Mouse (Mus musculus): ENCODE results near the gene Pla2g5.

The Pla2g5 gene

GRCm38 (mm10) chr4:138796513-138797216 lies 66.6 kb downstream of the Pla2g5 start:
- no peak for DNase-seq (ENCODE audit: low spot score)

DNA sequence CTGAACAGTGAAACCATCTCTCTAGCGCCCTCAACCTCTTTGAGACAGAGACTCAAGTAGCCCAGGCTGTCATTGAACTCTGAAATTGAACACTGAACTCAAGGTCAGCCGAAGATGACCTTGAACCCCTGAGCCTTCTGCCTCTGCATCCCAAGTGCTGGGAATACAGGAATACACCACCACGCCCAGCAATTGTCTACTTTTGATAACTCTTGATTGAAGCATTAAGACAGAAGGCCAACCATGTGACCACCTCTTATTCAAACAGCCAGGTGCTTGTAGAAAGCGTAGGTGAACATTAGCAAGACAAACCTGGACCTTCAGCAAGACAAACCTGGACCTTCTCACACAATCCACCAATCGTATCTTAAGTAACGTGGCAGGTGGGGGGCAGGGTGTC lies 68.9 kb downstream of the Pla2g5 start:
- DNase-seq (ENCODE audit: low spot score): no peak

GRCm38 (mm10) chr4:138793276-138793675 lies 70.0 kb downstream of the Pla2g5 start:
- DNase-seq (ENCODE audit: low spot score): no peak

GRCm38 (mm10) chr4:138792599-138792998 lies 70.7 kb downstream of the Pla2g5 start:
- DNase-seq (ENCODE audit: low spot score): peak; percentile 29

- DNase-seq (ENCODE audit: low spot score): no peak
Observed at GRCm38 (mm10) chr4:138791452-138791851, 71.8 kb downstream of the Pla2g5 start.

- no peak for DNase-seq (ENCODE audit: low spot score)
Observed at GRCm38 (mm10) chr4:138788381-138788780, 74.9 kb downstream of the Pla2g5 start.

DNA sequence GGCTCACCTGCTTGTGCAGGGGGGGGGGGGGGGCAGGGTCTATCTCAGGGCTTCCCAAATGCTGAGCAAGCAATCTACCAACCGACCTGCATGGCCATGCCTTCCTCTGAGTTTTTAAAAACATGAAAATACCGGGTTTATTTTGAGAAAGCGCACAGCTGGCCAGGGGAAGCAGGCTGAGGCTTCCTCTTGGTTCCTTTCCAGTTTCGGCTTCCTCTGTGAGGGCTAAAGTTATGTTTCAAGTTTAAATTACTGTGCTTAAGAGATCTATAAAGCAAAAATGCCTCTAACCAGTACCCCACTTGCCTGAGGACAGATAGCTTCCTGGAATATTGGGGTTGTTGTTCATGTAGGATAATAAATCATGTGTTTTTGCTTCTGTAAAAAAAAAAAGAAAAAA lies 77.1 kb downstream of the Pla2g5 start:
- DNase-seq (ENCODE audit: low spot score): no peak

DNA sequence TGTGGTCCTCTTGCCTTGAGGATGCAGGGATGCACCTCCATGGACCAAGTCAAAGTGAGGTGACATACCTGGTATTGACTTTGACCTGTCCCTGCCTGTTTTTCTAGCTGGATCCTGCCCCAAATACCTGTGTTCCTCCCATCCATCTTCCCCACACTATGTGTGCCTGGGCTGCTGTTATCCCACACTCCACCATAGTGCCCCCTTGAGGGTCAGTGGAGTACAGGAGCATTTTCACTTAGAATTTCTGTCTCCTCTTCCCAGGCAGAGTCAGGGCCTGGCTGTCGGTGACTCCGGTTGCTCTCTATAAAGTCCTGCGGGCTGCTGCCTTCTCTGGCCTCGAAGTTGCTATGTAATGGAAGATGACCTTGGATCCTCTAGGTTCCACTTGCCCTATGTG lies 77.6 kb downstream of the Pla2g5 start:
- no peak for DNase-seq (ENCODE audit: low spot score)

DNA sequence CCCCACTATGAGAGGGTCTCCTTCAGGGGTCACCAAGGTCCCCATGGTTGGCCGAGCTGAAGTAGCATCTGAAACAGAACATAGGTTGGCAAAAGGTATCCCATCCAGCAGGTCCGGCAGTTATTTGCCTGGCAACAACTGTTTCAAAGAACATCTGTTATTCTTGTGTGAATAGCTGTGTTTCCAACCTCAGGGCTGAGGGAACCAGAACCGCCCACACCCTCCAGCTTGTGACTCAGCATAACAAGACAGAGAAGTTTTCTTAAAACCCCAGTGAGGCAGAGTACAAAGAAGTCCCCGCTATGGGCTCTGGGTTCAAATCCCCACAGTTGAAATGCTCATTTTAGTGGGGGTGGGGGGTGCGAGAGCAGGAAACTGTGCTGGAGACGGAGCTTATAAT lies 81.2 kb downstream of the Pla2g5 start:
- no peak for DNase-seq (ENCODE audit: low spot score)

- DNase-seq (ENCODE audit: low spot score): no peak
Observed at GRCm38 (mm10) chr4:138780300-138780699, 83.0 kb downstream of the Pla2g5 start.

GRCm38 (mm10) chr4:138777417-138778407 lies 85.6 kb downstream of the Pla2g5 start:
- no peak for DNase-seq (ENCODE audit: low spot score)

DNA sequence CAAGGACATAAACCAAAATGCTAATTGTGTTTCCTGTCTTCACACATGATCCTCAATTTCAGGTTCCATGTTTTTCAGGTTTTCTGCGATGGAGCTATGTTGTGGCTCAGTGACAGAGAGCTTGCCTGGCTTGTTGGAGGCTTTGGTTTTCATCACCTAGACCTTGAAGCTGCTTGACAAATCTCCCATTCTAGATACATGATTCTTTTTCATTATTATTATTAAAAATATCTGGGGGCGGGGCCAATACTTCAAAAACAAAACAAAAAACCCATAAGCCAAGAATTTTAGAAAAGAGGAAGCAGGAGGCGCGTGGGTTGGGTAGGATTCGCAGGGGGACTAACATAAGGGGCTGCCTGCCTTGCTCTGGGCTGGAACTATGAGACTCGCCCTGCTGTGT lies 87.8 kb downstream of the Pla2g5 start, which contains the start of gene Pla2g2d:
TSS of gene Pla2g2d (plus strand) at position 301 of the 400 bp plus-strand sequence.
- DNase-seq (ENCODE audit: low spot score): no peak

DNA sequence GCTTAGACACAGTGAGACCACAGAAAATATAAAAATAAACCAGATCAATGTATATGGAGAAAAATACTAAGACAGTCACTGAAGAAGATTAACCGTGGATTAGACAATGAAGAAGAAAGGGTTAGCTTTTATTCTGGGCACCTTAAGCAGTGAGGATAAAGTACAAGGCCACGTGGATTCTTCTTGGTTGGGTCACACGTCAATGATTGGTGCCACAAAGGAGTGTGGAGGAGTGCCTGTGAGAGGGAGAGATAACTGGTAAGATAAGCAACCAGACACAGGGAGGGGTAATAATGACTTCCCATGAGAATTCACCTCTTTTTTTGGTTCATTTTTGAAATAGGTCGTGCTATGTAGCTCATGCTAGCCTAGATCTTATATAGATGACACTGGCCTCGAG lies 90.9 kb downstream of the Pla2g5 start:
- no peak for DNase-seq (ENCODE audit: low spot score)

DNA sequence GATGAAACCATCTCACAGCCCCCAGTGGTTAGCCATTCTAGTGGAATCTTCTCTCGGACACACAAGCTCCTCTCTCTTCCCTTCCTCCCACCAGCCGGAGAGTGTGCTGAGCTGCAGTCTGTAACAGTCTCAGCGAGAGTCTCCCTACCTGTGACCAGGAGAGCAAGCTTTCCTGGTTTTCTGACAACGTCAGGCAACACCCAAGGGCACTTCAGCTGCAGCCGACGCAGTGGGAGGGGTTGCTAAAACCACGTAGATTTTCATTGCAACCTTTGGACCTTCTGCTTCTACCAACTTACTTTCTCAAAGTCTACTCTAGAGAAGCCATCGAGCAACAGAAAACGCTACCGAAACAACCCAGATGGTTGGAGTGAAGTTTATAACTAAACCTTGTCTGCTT lies 91.3 kb downstream of the Pla2g5 start:
- DNase-seq (ENCODE audit: low spot score): no peak

- DNase-seq (ENCODE audit: low spot score): no peak
Observed at GRCm38 (mm10) chr4:138762266-138762665, 101.0 kb downstream of the Pla2g5 start.

- no peak for DNase-seq (ENCODE audit: low spot score)
Observed at GRCm38 (mm10) chr4:138757416-138757815, 105.9 kb downstream of the Pla2g5 start, which contains the start of gene Pla2g2f. TSS of gene Pla2g2f (minus strand) at chr4:138757626.

GRCm38 (mm10) chr4:138755983-138756382 lies 107.3 kb downstream of the Pla2g5 start:
- DNase-seq (ENCODE audit: low spot score): no peak

DNA sequence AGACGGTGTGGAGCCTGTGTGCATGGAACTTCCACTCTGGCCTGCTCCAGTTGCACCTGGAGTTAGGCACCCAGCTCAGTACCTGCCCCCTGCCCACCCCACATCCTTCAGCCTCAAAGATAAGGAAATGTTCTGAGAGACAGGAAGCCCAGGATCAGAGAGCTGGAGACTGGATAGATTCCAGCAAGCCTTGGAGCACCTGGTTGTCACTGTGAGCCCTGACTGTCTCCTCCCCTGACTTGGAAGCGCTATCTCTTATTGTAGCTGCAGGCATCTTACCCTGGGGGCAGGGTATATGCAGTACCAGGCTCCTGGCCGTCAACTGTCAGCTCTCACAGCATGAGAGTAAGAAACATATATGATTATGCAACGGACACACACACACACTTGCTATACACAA lies 107.8 kb downstream of the Pla2g5 start:
- no peak for DNase-seq (ENCODE audit: low spot score)

GRCm38 (mm10) chr4:138754432-138754831 lies 108.8 kb downstream of the Pla2g5 start:
- no peak for DNase-seq (ENCODE audit: low spot score)

DNA sequence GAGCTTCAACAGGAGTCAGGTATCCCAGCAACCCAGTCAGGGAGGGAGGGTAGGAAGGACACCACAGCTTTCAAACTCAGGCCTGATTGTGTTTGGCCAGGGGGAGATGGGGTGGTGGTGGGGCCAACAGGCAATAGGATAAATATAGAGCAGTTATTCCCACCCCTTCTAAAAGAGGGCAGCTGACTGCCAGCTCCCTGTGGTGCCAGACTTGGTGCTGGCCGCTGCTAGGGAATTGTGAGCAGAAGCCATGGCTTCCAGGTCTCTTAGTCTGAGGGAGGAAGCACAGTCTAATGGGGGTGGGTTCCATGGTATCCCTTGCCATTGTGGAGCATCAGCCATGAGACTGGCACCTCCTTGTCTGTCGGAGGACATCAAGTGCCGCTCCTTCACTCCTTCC lies 109.7 kb downstream of the Pla2g5 start:
- no peak for DNase-seq (ENCODE audit: low spot score)

DNA sequence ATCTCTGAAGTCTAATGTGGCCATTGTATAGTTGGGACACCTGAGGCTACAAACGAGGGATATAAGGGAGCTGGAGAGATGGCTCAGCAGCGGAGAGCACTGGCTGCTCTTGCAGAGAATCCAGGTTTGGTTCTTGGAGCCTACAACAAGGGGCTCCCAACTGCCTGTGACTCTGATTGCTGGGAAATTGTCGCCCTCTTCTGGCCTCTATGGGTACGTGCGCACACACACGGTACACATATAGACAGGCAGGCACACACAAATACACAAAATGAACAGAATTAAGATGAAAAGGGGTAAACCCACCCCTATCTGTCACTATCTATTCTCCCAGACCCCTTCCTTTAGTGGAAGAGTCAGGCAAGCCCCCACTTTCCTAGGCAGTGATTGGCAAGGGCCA lies 110.7 kb downstream of the Pla2g5 start:
- DNase-seq (ENCODE audit: low spot score): no peak
